Mouse (Mus musculus) thymus, adult 2 months (tissue): ENCODE data around the gene Ifnar1.

ENCODE experiments used
- CTCF ChIP-seq: fragments of 200-500 bp; IDR thresholded peaks from 2 replicates; pipeline ENCODE4 v1.5.1; 2012; ENCODE audit warnings: mild to moderate bottlenecking, control low read depth, low read length, moderate library complexity, borderline replicate concordance; ENCODE audit not compliant: control insufficient read depth, poor library complexity, insufficient read depth; ENCODE audit errors: extremely low read depth
- POLR2A ChIP-seq: fragments of 200-500 bp; IDR thresholded peaks from 2 replicates; pipeline ENCODE4 v1.6.1; 2012; ENCODE audit warnings: mild to moderate bottlenecking, low read length, control low read depth, moderate library complexity; ENCODE audit not compliant: control insufficient read depth, poor library complexity, insufficient read depth; ENCODE audit errors: extremely low read depth

- TF ChIP-seq CTCF (no peak), POLR2A (no peak)
Measured at GRCm38 (mm10) chr16:91441811-91442240, 43.2 kb upstream of the Ifnar1 start.
